Mouse (Mus musculus) cerebellum, adult 9-11 months (tissue): ENCODE data around the gene Gas2l1.

ENCODE experiments used
- DNase-seq: peaks from one replicate; pipeline ENCODE4 v3.0.0; 2022

The Gas2l1 gene

GRCm38 (mm10) chr11:5041144-5041780, 23.9 kb downstream of the Gas2l1 start:
- no peak for DNase-seq

- DNase-seq = no peak
Observed at GRCm38 (mm10) chr11:5040585-5040984, 24.5 kb downstream of the Gas2l1 start.

GRCm38 (mm10) chr11:5037146-5037854, 27.8 kb downstream of the Gas2l1 start:
- DNase-seq = peak; percentile 87

- DNase-seq = no peak
Observed at GRCm38 (mm10) chr11:5035421-5035820, 29.7 kb downstream of the Gas2l1 start.

- peak; percentile 82 for DNase-seq
Observed at GRCm38 (mm10) chr11:5033136-5033535, 32.0 kb downstream of the Gas2l1 start.

GRCm38 (mm10) chr11:5032706-5033105, 32.4 kb downstream of the Gas2l1 start:
- no peak for DNase-seq

DNA sequence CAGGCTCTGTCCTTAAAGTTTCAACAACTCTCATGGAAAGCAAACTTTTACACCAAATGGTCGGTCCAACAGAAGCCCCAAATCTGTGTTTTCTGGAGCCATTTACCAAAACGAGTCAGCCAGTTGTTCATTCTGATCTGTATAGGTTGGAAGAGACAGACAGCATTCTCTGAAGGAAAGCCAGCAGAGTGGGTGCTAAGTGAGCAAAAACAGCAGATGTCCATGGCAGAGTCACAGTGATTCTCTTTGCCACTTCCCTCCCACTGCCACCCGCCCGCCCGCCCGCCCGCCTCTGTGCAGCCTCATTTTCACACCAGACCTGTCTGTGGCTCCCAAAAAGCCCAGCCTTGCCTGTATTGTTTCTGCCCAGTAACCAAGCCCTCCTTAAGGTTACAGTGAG, 36.9 kb downstream of the Gas2l1 start:
- DNase-seq = no peak

DNA sequence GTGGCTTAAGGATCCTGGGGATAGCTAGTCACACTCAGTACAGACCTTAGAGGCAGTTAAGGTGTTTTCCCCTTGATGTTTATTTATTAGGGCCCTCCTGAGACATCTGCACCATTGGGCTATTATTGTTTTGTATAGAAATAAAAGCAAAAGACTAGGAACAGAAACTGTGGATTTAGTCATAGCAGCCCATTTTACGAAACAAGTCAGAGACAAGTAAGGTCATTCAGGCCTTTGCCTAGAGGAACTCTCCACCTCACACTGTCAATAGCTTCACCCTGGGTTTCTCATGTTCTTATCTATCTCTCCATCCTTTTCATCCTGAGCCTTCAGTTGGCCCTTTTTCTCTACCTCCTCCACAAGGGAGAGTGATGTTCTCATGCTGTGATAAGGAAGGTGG, 40.0 kb downstream of the Gas2l1 start:
- DNase-seq = no peak

DNA sequence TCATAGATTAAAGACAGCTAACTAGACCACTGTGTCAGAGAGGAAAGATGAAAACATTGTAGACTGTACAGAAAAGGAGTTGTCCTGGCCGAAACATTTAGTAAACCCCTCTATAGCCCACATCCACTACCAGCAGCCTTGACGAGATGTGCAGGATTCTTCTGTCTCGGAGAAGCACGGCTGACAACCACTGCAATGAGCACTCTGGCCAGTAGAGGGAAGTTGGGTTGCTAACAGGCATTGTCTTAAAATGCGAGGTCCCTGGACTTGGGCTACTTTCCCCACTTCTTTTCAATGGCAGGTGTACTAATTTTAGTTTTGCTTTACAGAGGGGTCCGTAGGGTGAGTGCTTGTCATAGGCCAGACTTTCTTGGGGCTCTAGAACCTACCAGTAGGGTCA, 47.6 kb downstream of the Gas2l1 start:
- no peak for DNase-seq

DNA sequence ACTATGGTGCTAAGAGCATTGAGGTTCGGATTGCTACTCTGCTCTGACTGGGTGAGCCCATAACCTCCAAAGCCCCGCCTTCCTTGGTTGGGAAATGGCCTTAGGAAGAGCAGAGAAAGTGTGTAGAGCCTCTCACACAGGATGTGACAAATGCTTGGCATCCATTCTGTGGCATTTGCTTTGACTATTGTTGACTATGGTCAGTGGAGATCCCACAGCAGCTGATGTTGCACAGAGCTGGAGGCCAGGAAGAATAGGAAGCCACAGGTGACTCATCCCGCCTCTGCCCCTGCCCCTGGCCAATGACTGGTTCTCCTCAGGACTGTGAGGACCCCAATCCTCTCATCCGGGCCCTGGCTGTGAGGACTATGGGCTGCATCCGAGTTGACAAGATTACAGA, 48.8 kb downstream of the Gas2l1 start:
- no peak for DNase-seq

- peak; percentile 95 for DNase-seq
Observed at GRCm38 (mm10) chr11:5015720-5016119, 49.4 kb downstream of the Gas2l1 start.

DNA sequence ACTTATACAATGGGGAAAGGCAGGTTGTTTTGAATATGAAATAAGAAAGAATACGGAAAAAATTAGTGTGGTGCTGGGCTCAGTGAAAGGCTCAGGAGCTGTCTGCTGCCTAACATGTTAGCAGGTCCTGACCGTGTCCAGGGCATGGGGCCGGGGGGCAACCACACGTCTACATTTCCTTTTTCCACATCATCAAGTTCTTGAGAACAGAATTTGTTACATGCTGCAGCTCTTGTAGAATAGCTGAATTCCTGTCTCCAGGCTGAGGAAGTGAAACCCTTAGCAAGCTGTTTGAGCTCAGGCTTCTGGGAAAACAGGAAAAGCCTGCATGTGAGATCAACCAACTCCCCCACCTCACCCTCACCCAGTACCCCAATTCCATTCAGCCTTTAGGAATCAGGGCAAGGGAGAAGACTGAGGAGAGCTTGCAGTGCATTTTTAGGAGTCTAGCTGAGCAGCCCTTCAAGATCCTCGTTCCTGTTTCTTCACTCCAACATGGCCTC, 52.9 kb downstream of the Gas2l1 start:
- DNase-seq = no peak

DNA sequence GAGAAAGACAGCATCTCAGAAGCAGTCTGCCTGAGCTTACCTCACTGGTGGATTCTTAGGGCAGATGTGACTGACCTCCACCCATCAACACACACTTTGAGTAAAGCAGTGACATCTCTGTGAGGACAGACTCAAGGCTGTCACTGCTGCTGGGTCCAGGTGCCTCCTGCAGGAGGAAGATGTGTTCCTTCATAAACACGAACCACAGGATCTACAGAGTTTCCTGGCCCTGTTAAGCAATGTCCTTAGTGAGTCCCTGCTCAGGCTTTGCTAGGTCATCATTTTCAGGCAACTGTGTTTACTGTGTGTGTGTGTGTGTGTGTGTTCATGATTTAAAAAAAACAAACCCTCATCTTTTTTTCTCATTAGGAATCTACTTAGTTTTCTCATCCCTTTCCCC, 53.6 kb downstream of the Gas2l1 start:
- no peak for DNase-seq

DNA sequence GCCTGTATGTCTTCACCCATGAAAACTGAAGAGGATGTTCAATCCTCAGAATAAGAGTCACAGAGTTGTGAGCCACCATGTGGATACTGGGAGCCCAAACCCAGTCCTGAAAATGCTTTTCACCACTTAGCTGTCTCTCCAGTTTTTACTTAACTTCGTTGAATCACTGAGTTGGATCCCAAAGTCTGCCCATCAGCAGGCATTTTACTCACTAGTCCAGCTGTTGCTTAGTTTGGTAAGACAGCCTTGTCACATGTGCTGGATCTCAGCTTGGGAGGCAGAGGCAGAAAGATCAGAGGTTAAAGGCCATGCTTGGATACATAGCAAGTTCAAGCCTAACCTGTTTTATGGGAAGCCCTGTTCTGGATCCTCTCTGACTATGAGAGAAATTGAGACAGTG, 54.9 kb downstream of the Gas2l1 start:
- DNase-seq = no peak

DNA sequence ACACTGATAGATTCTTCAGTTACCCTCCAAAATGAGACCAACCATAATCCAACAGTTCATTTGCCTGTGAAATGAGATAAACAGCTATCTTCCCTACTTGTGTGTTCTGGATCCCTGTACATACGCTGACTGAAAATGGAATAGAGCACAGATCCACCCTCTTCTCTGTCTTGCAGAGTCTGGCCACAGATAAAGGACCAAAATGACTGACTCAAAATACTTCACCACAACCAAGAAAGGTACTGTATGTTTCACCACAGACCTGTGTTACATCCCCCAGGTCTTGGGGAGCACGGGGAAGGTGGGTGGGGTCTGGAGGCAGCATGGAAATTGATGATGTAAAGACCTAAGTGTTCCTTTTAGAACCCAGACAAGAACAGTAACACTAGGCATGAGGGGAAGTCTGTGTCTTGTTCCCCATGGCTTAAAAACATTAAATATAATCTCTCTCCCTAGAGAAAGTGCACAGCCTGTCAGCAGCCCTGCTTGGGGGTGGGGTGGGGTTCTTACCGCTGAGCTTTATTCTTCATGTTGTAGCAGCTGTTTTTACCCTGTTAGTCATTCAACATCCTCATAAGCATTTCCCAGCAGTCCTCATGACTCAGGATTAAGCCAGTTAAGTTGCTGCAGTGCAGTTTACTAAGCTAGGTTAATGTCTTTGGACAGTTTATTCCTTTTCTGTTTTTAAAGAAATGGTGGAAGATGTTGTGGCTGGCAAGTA, 55.6 kb downstream of the Gas2l1 start:
- DNase-seq = no peak

GRCm38 (mm10) chr11:5008867-5009266, 56.3 kb downstream of the Gas2l1 start:
- no peak for DNase-seq

- DNase-seq = no peak
Observed at GRCm38 (mm10) chr11:5007186-5007585, 57.9 kb downstream of the Gas2l1 start.

GRCm38 (mm10) chr11:5005528-5005927, 59.6 kb downstream of the Gas2l1 start:
- no peak for DNase-seq
